Mouse (Mus musculus): ENCODE measurements around the gene Iqgap1.
A peak's percentile ranks its signal among the peaks of the same experiment; 100 is the strongest.

Gene Iqgap1

DNA sequence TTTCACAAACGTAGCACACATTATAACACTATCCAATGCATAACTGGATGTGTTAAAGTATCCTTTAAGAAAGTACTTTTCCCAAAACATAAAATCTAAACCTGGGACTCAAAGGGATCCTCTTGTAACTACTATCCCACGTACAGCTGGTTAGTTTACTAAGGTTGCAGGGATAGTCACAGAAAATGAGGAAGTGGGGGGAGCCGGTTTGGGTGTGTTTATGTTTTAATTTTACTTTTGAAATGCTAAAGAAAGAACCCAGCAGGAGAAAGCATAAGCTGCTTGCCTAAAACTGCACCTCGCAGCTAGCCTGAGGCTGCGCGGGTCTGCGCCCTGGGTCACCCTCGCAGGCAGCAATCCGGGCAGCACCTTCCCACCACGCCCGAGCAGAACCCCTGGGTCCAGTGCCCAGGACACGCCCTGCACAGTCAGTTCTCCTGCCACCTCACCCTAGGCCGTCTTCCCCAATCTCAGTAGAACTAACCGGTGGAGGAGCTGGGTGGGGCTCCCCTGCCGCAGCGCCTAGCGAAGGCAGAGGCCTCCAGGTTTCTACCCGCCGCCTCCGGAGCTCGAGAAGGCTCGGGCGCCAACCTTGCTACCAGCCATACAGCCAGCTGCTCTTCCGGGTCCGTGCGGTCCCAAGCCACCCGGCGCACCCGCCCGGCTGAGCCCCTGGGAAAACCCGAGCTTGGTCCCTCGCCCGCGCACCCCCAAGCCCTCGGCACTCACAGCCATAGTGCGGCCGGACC lies 23.2 kb downstream of the Iqgap1 start:
- no peak for DNase-seq (ENCODE audit: low spot score in 2 of 2)

GRCm38 (mm10) chr7:80799307-80799706 lies 26.5 kb downstream of the Iqgap1 start:
- no peak for DNase-seq (ENCODE audit: low spot score in 2 of 2)

DNA sequence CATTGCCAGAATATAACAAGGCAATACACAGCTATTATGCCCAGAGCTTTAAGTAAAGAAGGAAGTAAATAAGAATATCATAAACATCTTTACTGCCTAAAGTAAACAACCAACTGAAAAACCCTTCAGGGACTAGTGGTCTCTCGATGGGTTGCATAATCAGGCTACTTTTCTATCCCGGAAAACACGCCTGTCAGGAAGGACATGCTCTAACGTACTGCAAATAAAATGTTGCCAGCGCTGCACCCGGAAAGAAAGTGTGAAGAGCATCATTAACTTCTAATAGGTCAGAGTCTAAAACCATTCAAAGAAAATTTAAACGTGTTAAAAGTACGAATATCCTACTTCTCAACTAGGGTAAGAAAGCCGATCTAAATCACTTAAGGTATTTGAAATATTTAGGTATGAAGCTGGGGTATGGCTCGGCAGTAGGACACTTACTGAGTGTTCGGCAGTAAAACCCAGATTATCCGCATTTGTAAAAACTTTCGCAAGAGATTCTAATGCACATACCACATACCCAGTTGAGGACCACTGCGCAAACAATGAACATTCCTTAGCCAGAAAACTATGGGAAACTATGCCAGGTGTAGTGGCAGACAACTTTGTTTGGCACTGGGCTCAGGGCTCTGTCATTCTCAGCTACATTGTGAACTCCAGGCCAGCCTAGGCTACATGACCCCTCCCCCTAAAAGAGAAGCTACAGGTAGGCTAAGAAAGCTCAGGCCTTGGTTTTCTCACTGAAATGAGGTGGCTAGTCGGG lies 28.8 kb downstream of the Iqgap1 start:
- no peak for DNase-seq (ENCODE audit: low spot score in 2 of 2)

DNA sequence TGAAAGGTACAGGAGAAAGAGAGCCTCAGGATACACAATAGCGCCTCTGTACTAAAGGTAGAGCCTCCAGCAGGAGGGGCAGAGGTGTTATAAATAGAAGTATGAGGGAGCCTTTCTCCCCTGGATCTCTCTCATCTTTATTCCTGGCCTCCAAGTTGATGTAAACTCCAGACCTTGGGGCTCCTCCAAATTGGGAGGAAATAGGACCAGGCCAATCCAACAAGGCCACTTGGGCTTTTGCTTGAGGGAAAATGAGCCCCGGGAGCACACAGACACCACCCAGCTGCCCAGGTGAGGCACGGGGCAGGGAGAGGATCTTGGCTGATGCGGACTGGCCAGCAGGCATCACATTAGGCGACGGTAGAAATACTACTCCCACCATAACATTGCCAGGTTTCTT lies 29.5 kb downstream of the Iqgap1 start:
- DNase-seq (ENCODE audit: low spot score in 2 of 2), result no peak

- no peak for DNase-seq (ENCODE audit: low spot score in 2 of 2)
Observed at GRCm38 (mm10) chr7:80789534-80789933, 36.2 kb downstream of the Iqgap1 start.

DNA sequence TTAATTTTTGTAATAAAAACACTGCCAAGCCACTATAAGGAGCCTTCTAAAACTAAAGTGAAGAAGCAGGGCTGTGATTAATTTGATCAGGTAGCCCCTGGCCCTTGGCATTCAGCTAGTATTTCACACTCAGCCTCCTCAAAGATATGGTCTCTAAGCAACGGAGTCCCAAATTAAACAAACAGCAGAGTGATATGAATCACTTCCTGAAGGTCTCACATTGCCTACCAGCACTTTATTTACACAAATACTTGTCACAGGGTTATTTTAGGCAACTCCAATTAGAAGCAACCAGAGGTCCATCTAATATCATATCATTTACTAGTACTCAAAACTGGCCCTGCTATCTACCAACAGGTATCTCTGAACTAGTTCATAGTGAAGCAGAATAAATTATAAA lies 36.7 kb downstream of the Iqgap1 start:
- no peak for DNase-seq (ENCODE audit: low spot score in 2 of 2)

DNA sequence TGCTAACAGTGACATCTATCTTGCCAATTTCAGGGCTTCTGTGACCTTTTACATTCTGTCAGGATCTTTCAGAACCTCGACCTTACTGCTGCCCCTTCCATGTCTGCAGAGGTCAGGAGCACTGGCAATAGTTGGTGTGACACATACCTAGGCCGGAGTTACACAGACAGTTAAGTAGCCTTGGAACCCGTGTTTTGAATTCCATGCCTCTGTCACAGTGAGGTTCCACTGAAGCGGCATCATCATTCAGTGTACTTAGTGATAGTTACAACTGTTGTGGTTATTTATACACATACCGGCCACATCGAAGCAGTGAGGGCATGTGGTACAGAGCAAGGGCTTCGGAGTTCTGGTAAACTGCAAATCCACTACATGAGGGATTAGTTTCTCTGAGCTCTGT lies 37.8 kb downstream of the Iqgap1 start:
- no peak for DNase-seq (ENCODE audit: low spot score in 2 of 2)

DNA sequence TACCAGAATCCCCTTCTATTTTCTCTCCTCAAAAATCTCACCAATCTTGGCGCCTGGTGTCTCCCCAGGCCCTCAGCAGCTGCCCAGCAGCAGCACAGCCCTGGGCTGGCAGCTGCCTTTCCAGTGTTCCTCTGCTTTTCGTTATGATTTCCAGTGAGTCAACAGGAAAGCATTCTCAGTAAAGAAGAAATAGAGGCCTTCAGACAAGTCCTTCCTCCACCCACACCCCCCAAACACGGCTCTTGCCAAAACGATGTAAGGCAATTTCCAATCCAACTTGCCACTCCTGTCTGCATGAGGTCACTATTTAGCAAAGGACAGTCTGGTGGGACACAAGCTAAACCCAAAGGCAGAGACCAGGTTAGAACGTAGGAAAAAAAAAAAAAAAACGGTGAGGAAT lies 39.0 kb downstream of the Iqgap1 start:
- DNase-seq (ENCODE audit: low spot score in 2 of 2), result peak in 1 of 2 experiments; percentile 44

DNA sequence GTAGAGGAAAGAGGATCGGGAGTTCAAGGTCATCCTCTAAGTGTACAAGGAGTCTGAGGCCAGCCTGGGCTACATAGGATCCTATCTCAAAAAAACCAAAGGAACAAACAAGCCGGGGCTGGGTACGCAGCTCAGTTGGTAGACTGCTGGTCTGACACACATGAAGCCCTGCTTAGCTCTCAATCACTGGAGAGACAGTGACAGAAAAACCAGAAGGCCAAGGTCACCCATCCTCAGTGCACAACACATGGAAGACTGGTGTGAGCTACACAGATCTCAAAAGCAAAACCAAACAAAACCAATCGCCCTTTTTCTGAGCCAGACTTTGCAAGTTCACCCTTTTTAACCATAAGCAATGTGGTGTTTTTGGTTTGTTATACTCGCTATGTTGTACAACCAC lies 41.9 kb downstream of the Iqgap1 start:
- DNase-seq (ENCODE audit: low spot score in 2 of 2), result no peak

DNA sequence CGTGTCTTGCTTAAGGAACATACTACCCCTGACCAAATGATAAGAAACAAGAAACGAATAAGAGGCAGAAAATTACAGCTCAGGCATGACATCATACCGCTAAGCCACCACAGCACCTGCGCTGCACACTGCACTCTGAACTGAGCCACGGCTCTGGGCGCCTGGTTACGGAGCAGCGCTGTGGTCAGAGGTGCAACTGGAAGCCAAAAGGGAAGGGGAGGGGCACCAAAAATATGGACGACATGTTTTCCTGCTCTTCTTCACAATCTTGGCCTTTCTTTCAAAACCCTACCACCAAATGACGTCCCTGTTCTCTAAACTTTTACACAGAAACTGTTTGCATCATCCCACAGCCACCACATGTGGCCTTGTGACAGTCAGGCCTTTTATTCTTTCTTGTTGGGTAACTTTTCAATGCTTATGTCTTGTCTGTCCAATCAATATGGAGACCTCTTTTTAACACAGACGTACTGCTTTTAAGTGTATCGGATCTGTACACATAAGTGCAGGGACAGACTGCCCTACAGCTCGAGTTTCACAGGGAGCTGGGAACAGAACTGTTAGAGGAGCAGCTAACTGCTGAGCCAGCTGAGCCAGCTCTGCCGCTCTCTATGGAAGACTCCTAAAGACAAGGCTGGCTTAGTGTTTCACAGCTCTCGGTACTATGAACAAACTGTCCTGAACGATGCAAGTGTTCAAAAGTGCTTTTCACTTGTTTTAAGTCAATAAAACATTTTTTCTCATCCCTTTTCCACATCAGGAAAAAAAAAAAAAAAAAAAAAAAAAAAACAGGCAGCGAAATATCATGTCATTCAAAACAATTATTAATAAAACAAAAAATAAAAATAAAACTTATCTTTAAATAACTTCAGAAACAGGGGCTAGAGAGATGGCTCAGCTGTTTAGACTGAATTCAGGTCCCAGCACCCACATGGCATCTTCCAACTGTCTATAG lies 43.3 kb downstream of the Iqgap1 start:
- DNase-seq (ENCODE audit: low spot score in 2 of 2), result no peak

- peak in 1 of 2 experiments; percentile 46 for DNase-seq (ENCODE audit: low spot score in 2 of 2)
Observed at GRCm38 (mm10) chr7:80781444-80782120, 44.2 kb downstream of the Iqgap1 start.

GRCm38 (mm10) chr7:80778958-80779669 lies 46.7 kb downstream of the Iqgap1 start:
- peak; percentile 65 to 67 for DNase-seq (ENCODE audit: low spot score in 2 of 2)

DNA sequence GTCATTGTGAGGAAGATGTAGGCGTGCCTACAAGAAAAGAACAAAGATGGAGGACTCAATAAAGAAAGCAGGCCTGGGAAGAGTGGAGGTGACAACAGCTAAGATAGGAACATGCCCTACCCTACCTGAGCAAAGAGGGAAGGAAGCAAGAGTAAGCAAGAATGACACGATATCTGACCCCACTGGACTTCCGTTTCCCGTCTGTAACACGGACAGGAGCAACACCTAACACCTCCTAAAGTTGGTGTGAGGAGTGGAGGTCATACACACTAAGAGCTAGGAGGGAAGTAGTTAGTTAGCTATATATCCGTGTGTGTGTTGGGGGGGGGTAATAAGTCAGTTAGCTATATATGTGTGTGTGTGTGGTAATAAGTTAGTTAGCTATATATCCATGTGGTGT lies 47.4 kb downstream of the Iqgap1 start:
- no peak for DNase-seq (ENCODE audit: low spot score in 2 of 2)

GRCm38 (mm10) chr7:80777151-80777550 lies 48.6 kb downstream of the Iqgap1 start:
- no peak for DNase-seq (ENCODE audit: low spot score in 2 of 2)

DNA sequence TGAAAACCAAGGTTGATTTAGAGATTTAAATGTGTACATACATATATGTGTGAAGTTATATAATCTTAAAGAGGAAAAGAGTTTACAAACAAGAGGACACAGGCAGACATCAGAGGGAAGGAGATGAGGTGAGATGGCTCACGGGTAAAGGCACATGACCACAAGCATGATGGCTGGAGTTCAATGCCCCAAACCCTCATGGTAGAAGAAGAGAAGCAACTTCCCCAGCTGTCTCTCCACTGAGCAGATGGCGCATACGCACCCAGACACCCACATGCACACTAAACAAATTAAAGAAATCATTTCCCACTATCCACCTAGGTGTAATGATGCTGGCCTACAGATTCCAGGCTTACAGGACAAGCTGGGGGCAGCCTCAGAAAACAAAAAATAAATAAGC lies 49.7 kb downstream of the Iqgap1 start:
- DNase-seq (ENCODE audit: low spot score in 2 of 2), result no peak

- no peak for DNase-seq (ENCODE audit: low spot score in 2 of 2)
Observed at GRCm38 (mm10) chr7:80775448-80775904, 50.3 kb downstream of the Iqgap1 start.

DNA sequence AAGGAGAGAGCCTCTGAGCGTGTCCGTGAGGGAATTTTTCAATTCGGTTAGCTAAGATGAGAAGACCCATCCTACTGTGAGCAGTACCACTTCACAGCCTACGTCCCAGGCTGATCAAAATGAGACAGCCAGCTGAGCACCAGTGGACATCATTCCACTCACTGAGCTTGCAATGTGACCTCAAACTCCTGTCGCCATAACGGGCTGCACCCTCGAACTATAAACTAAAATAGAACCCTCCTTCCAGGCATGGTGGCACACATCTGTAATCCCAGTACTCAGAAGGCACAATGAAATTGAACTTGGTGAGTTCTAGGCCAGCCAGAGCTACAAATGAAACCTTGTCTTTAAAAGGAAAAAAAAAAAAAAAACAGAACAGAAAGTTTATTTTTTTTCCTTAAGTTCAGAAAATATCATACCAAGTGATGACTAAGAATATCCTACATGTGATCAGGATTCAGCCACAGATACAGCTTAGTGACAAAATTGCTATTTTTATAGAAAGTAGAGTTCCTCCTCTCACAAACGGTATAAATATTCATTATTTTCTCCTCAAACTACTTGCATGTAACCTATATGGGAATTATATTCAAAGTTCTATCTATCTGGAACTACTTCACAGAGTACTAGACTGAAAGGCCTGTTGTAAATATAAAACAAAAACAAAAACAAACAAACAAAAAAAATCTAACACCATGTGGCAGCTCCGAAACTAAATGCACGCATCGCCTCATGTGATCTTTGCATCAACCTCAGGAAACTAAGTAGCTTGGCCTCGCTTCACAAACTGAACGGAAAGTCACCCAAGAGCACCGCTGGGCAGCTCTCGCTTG lies 50.9 kb downstream of the Iqgap1 start:
- DNase-seq (ENCODE audit: low spot score in 2 of 2), result no peak

- DNase-seq (ENCODE audit: low spot score in 2 of 2), result no peak
Observed at GRCm38 (mm10) chr7:80773834-80774614, 51.8 kb downstream of the Iqgap1 start.

DNA sequence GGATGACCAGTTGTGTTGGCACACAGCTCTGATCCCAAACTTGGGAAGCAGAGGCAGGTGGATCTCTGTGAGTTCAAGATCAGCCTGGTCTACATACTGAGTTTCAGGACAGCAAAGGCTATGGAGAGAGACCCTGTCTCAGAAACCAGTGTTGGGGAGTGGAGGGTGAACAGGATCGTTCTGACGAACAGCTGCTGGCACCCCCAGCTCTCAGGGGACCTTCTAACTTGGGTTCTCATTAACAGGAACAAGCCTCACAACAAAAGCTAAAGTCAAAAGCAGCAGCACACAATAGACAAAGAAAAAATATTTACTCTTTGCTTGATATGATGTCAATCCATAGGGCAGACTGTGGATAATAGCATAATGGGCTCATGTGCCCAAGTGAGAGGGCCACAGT lies 55.3 kb downstream of the Iqgap1 start:
- DNase-seq (ENCODE audit: low spot score in 2 of 2), result no peak
